Mouse (Mus musculus) frontal cortex, adult (tissue): ENCODE measurements at regions not wholly inside any gene's neighbourhood (a gene's known extent, or its start where the extent isn't known, plus 50 kb on each side); places are given as distances from the start of the nearest gene placed in this dataset.

Experiments
- ATAC-seq: cut with Nextera tagmentation; 2 replicates; pipeline ENCODE4 v1.9.2; 2017; ENCODE audit warnings: mild to moderate bottlenecking, moderate library complexity, mixed read lengths; ENCODE audit not compliant: low TSS enrichment

- peak; percentile 89 for ATAC-seq
Measured at GRCm38 (mm10) chr11:91648091-91648490, 70.7 kb upstream of the Kif2b start.
